Mouse (Mus musculus): ENCODE results near the gene Wwp2. TPM values are rescaled to one million over a fixed set of nuclear protein-coding genes. Genes with fewer than 3 reads are reported as not detected.

The Wwp2 gene
- polyA plus RNA-seq, 1 experiment from 2014 or later, result 66.0 TPM

GRCm38 (mm10) chr8:107504239-107504985 lies 68.2 kb downstream of the Wwp2 start:
- H3K4me3 ChIP-seq (ENCODE audit: low read depth, low read length), result no peak overlapping the region
- no peaks in the 10 kb centered on the region for H3K27me3 ChIP-seq (ENCODE audit: control insufficient read depth, insufficient read depth, low read length)
- no peaks in the 10 kb centered on the region for H3K4me1 ChIP-seq (ENCODE audit: control insufficient read depth, insufficient read depth, low read length)
- DNase-seq (ENCODE audit: low spot score), result no peak
- H3K9ac ChIP-seq (replicated peaks; ENCODE audit: low read length), result no peak overlapping the region
- H3K27ac ChIP-seq (replicated peaks; ENCODE audit: low read depth, low read length), result no peak overlapping the region
- 83% methylated on average over 13 of the region's 13 CpGs for WGBS
- no peak overlapping the region for H3K4me2 ChIP-seq (ENCODE audit: low read depth, low read length)
- no peaks in the 10 kb centered on the region for H3K36me3 ChIP-seq (replicated peaks; ENCODE audit: control insufficient read depth, insufficient read depth, low read depth, low read length)
- ATAC-seq (replicated peaks; ENCODE audit: insufficient number of reproducible peaks, low FRiP score, low TSS enrichment, low read depth), result no peak
- no peaks in the 10 kb centered on the region for H3K9me3 ChIP-seq (replicated peaks; ENCODE audit: control insufficient read depth, low read length)

GRCm38 (mm10) chr8:107505271-107505670 lies 69.1 kb downstream of the Wwp2 start:
- Histone ChIP-seq H3K4me3 (ENCODE audit: low read depth, low read length) (no peak overlapping the region), H3K27me3 (ENCODE audit: control insufficient read depth, insufficient read depth, low read length) (no peaks in the 10 kb centered on the region), H3K9me3 (replicated peaks; ENCODE audit: control insufficient read depth, low read length) (no peaks in the 10 kb centered on the region), H3K36me3 (replicated peaks; ENCODE audit: control insufficient read depth, insufficient read depth, low read depth, low read length) (no peaks in the 10 kb centered on the region), H3K27ac (replicated peaks; ENCODE audit: low read depth, low read length) (no peak overlapping the region), H3K9ac (replicated peaks; ENCODE audit: low read length) (no peak overlapping the region), H3K4me1 (ENCODE audit: control insufficient read depth, insufficient read depth, low read length) (no peaks in the 10 kb centered on the region), H3K4me2 (ENCODE audit: low read depth, low read length) (no peak overlapping the region)
- DNase-seq (ENCODE audit: low spot score) (no peak), ATAC-seq (replicated peaks; ENCODE audit: insufficient number of reproducible peaks, low FRiP score, low TSS enrichment, low read depth) (no peak)
- 67% methylated on average over 4 of the region's 4 CpGs for WGBS

- Histone ChIP-seq H3K27me3 (ENCODE audit: control insufficient read depth, insufficient read depth, low read length) (no peaks in the 10 kb centered on the region), H3K4me2 (ENCODE audit: low read depth, low read length) (no peak overlapping the region), H3K9me3 (replicated peaks; ENCODE audit: control insufficient read depth, low read length) (no peaks in the 10 kb centered on the region), H3K4me3 (ENCODE audit: low read depth, low read length) (no peak overlapping the region), H3K9ac (replicated peaks; ENCODE audit: low read length) (no peak overlapping the region), H3K36me3 (replicated peaks; ENCODE audit: control insufficient read depth, insufficient read depth, low read depth, low read length) (no peaks in the 10 kb centered on the region), H3K27ac (replicated peaks; ENCODE audit: low read depth, low read length) (no peak overlapping the region), H3K4me1 (ENCODE audit: control insufficient read depth, insufficient read depth, low read length) (no peaks in the 10 kb centered on the region)
- ATAC-seq (replicated peaks; ENCODE audit: insufficient number of reproducible peaks, low FRiP score, low TSS enrichment, low read depth) (no peak), DNase-seq (ENCODE audit: low spot score) (no peak)
- WGBS, result 95% methylated on average over 1 of the region's 1 CpGs
These were observed 70.9 kb downstream of the Wwp2 start for GRCm38 (mm10) chr8:107507019-107507418.

- 91% methylated on average over 5 of the region's 5 CpGs for WGBS
- Histone ChIP-seq H3K4me3 (ENCODE audit: low read depth, low read length) (no peak overlapping the region), H3K27me3 (ENCODE audit: control insufficient read depth, insufficient read depth, low read length) (no peaks in the 10 kb centered on the region), H3K27ac (replicated peaks; ENCODE audit: low read depth, low read length) (no peak overlapping the region), H3K36me3 (replicated peaks; ENCODE audit: control insufficient read depth, insufficient read depth, low read depth, low read length) (no peaks in the 10 kb centered on the region), H3K4me2 (ENCODE audit: low read depth, low read length) (no peak overlapping the region), H3K4me1 (ENCODE audit: control insufficient read depth, insufficient read depth, low read length) (no peaks in the 10 kb centered on the region), H3K9ac (replicated peaks; ENCODE audit: low read length) (no peak overlapping the region), H3K9me3 (replicated peaks; ENCODE audit: control insufficient read depth, low read length) (no peaks in the 10 kb centered on the region)
- DNase-seq (ENCODE audit: low spot score), result no peak
- no peak for ATAC-seq (replicated peaks; ENCODE audit: insufficient number of reproducible peaks, low FRiP score, low TSS enrichment, low read depth)
These were observed 74.0 kb downstream of the Wwp2 start for GRCm38 (mm10) chr8:107510204-107510603.

- ATAC-seq (replicated peaks; ENCODE audit: insufficient number of reproducible peaks, low FRiP score, low TSS enrichment, low read depth) (no peak), DNase-seq (ENCODE audit: low spot score) (no peak)
- H3K4me1 ChIP-seq (ENCODE audit: control insufficient read depth, insufficient read depth, low read length), result no peaks in the 10 kb centered on the region
- H3K4me3 ChIP-seq (ENCODE audit: low read depth, low read length), result no peak overlapping the region
- H3K36me3 ChIP-seq (replicated peaks; ENCODE audit: control insufficient read depth, insufficient read depth, low read depth, low read length), result no peaks in the 10 kb centered on the region
- no peak overlapping the region for H3K27ac ChIP-seq (replicated peaks; ENCODE audit: low read depth, low read length)
- H3K9ac ChIP-seq (replicated peaks; ENCODE audit: low read length), result no peak overlapping the region
- no peaks in the 10 kb centered on the region for H3K9me3 ChIP-seq (replicated peaks; ENCODE audit: control insufficient read depth, low read length)
- H3K27me3 ChIP-seq (ENCODE audit: control insufficient read depth, insufficient read depth, low read length), result no peaks in the 10 kb centered on the region
- H3K4me2 ChIP-seq (ENCODE audit: low read depth, low read length), result no peak overlapping the region
- WGBS, result 89% methylated on average over 3 of the region's 3 CpGs
These were observed 74.6 kb downstream of the Wwp2 start for GRCm38 (mm10) chr8:107510766-107511165.

GRCm38 (mm10) chr8:107513249-107513648 lies 77.1 kb downstream of the Wwp2 start:
- Histone ChIP-seq H3K36me3 (replicated peaks; ENCODE audit: control insufficient read depth, insufficient read depth, low read depth, low read length) (no peaks in the 10 kb centered on the region), H3K27me3 (ENCODE audit: control insufficient read depth, insufficient read depth, low read length) (no peaks in the 10 kb centered on the region), H3K27ac (replicated peaks; ENCODE audit: low read depth, low read length) (no peak overlapping the region), H3K4me1 (ENCODE audit: control insufficient read depth, insufficient read depth, low read length) (no peaks in the 10 kb centered on the region), H3K9ac (replicated peaks; ENCODE audit: low read length) (no peak overlapping the region), H3K9me3 (replicated peaks; ENCODE audit: control insufficient read depth, low read length) (no peaks in the 10 kb centered on the region), H3K4me3 (ENCODE audit: low read depth, low read length) (no peak overlapping the region), H3K4me2 (ENCODE audit: low read depth, low read length) (no peak overlapping the region)
- ATAC-seq (replicated peaks; ENCODE audit: insufficient number of reproducible peaks, low FRiP score, low TSS enrichment, low read depth) (no peak), DNase-seq (ENCODE audit: low spot score) (no peak)
- 91% methylated on average over 2 of the region's 2 CpGs for WGBS

- Histone ChIP-seq H3K27ac (replicated peaks; ENCODE audit: low read depth, low read length) (no peak overlapping the region), H3K4me2 (ENCODE audit: low read depth, low read length) (no peak overlapping the region), H3K4me3 (ENCODE audit: low read depth, low read length) (no peak overlapping the region), H3K36me3 (replicated peaks; ENCODE audit: control insufficient read depth, insufficient read depth, low read depth, low read length) (no peaks in the 10 kb centered on the region), H3K9me3 (replicated peaks; ENCODE audit: control insufficient read depth, low read length) (no peaks in the 10 kb centered on the region), H3K9ac (replicated peaks; ENCODE audit: low read length) (no peak overlapping the region), H3K27me3 (ENCODE audit: control insufficient read depth, insufficient read depth, low read length) (no peaks in the 10 kb centered on the region), H3K4me1 (ENCODE audit: control insufficient read depth, insufficient read depth, low read length) (no peaks in the 10 kb centered on the region)
- ATAC-seq (replicated peaks; ENCODE audit: insufficient number of reproducible peaks, low FRiP score, low TSS enrichment, low read depth), result no peak
- DNase-seq (ENCODE audit: low spot score), result no peak
- 87% methylated on average over 6 of the region's 6 CpGs for WGBS
These were observed 79.0 kb downstream of the Wwp2 start for GRCm38 (mm10) chr8:107514949-107515721.

- Histone ChIP-seq H3K9ac (replicated peaks; ENCODE audit: low read length) (no peak overlapping the region), H3K9me3 (replicated peaks; ENCODE audit: control insufficient read depth, low read length) (no peaks in the 10 kb centered on the region), H3K4me1 (ENCODE audit: control insufficient read depth, insufficient read depth, low read length) (no peaks in the 10 kb centered on the region; the same call in 1 of the 2 replicates), H3K4me2 (ENCODE audit: low read depth, low read length) (no peak overlapping the region), H3K36me3 (replicated peaks; ENCODE audit: control insufficient read depth, insufficient read depth, low read depth, low read length) (no peaks in the 10 kb centered on the region), H3K27me3 (ENCODE audit: control insufficient read depth, insufficient read depth, low read length) (no peaks in the 10 kb centered on the region), H3K4me3 (ENCODE audit: low read depth, low read length) (no peak overlapping the region), H3K27ac (replicated peaks; ENCODE audit: low read depth, low read length) (no peak overlapping the region)
- DNase-seq (ENCODE audit: low spot score), result no peak
- ATAC-seq (replicated peaks; ENCODE audit: insufficient number of reproducible peaks, low FRiP score, low TSS enrichment, low read depth), result no peak
- WGBS, result 84% methylated on average over 5 of the region's 5 CpGs
These were observed 82.6 kb downstream of the Wwp2 start for GRCm38 (mm10) chr8:107518726-107519125.

Measured in embryonic facial prominence, embryonic 11.5 days (tissue).